In the genomic region with DNA sequence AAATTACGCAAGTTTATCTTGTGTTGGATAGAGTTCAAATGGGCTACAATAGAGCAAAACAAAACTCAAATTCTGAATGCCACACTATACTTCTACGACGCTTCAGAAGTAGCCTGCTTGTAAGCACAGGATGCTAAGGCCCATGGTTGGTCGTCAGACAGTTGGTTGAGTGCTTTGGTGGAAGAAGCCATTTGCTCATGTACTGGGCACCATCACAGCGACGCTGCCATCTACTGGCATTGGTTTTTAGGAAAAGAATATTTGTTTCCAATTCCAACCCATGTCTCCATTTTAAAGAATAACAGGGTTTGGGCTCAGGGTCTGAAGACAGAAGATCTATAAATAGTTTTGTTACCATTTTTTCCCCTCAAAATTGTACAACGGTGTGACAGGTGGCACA, we compare ENCODE assay signal across 11 mouse cellular contexts.
DNase-seq lines count a peak whose midpoint lies in the region; ATAC-seq and TF ChIP-seq lines count a peak whose summit lies in the region.
"Had no signal": no experiment of that assay in that cellular context is flagged by ENCODE, and none has a peak within 500 bp of the region (broad histone marks: within the 10 kb centered on the region; RNA-seq: fewer than 3 reads in every experiment).

No protein-coding gene starts in this region.

- DNase-seq in cerebellum, postnatal 10 days: peak; percentile 64 to 68
- no peak for DNase-seq in cerebellum, adult 8-10 months
- DNase-seq in hindbrain, postnatal 0 days (ENCODE audit: low spot score): peak; percentile 60
- no peak for DNase-seq in lung, adult 2 months
- no peak for DNase-seq in lung, postnatal 4 days
- peak; percentile 22 for DNase-seq in limb, embryonic 10.5 days (ENCODE audit: low spot score)
- no peak for DNase-seq in ovary, postnatal 36 days (ENCODE audit: low spot score)
- DNase-seq: lung, postnatal 14 days; spleen, adult 18-20 months; thymus, adult 18-20 months had no signal

- no peaks in the 10 kb centered on the region for H3K4me1 ChIP-seq in hindbrain, postnatal 0 days (ENCODE audit: insufficient read depth, low read length)
- H3K4me1 ChIP-seq in hindbrain, embryonic 13.5 days (replicated peaks): no peaks in the 10 kb centered on the region
- no peaks in the 10 kb centered on the region for H3K4me1 ChIP-seq in lung, adult 2 months (ENCODE audit: control insufficient read depth, insufficient read depth, low read length)
- peaks cover 5% of the 10 kb centered on the region for H3K4me1 ChIP-seq in limb, embryonic 10.5 days

- no peak for TF ChIP-seq POLR2A in lung, adult 2 months (IDR thresholded peaks at IDR 0.05; ENCODE audit: borderline replicate concordance, extremely low read depth, low read depth, low read length)

- no peak overlapping the region for H3K9ac ChIP-seq in hindbrain, postnatal 0 days (replicated peaks; ENCODE audit: low read length)
- H3K9ac ChIP-seq in hindbrain, embryonic 13.5 days: no peak overlapping the region

- no peak overlapping the region for H3K4me3 ChIP-seq in hindbrain, postnatal 0 days (ENCODE audit: low read length)
- H3K4me3 ChIP-seq in hindbrain, embryonic 13.5 days: no peak overlapping the region
- H3K4me3 ChIP-seq in lung, adult 2 months (replicated peaks; ENCODE audit: extremely low read depth, low read depth, low read length): no peak overlapping the region
- no peak overlapping the region for H3K4me3 ChIP-seq in limb, embryonic 10.5 days

- no peaks in the 10 kb centered on the region for H3K27me3 ChIP-seq in hindbrain, postnatal 0 days (ENCODE audit: insufficient read depth, low read length)
- H3K27me3 ChIP-seq in hindbrain, embryonic 13.5 days: peaks cover 3% of the 10 kb centered on the region; the same call in 1 of the 2 replicates
- H3K27me3 ChIP-seq in limb, embryonic 10.5 days (ENCODE audit: low read depth, poor library complexity, severe bottlenecking): no peaks in the 10 kb centered on the region

- 66% methylated on average over 7 of the region's 7 CpGs for WGBS in hindbrain, postnatal 0 days
- 68% methylated on average over 7 of the region's 7 CpGs for WGBS in hindbrain, embryonic 13.5 days
- 59% methylated on average over 7 of the region's 7 CpGs for WGBS in lung, adult 2 months
- 71% methylated on average over 7 of the region's 7 CpGs for WGBS in limb, embryonic 10.5 days

- H3K36me3 ChIP-seq in hindbrain, postnatal 0 days (ENCODE audit: insufficient read depth, low read length): no peaks in the 10 kb centered on the region
- no peaks in the 10 kb centered on the region for H3K36me3 ChIP-seq in hindbrain, embryonic 13.5 days
- H3K36me3 ChIP-seq in limb, embryonic 10.5 days: no peaks in the 10 kb centered on the region

- no peaks in the 10 kb centered on the region for H3K9me3 ChIP-seq in hindbrain, postnatal 0 days (ENCODE audit: low read length)
- H3K9me3 ChIP-seq in hindbrain, embryonic 13.5 days: no peaks in the 10 kb centered on the region
- H3K9me3 ChIP-seq in limb, embryonic 10.5 days (replicated peaks): no peaks in the 10 kb centered on the region

- no peak for ATAC-seq in hindbrain, postnatal 0 days
- no peak for ATAC-seq in hindbrain, embryonic 13.5 days (ENCODE audit: low FRiP score)

- H3K27ac ChIP-seq in hindbrain, postnatal 0 days: no peak overlapping the region
- no peak overlapping the region for H3K27ac ChIP-seq in hindbrain, embryonic 13.5 days
- no peak overlapping the region for H3K27ac ChIP-seq in limb, embryonic 10.5 days

- no peak overlapping the region for H3K4me2 ChIP-seq in hindbrain, postnatal 0 days (ENCODE audit: low read depth, low read length)
- H3K4me2 ChIP-seq in hindbrain, embryonic 13.5 days: no peak overlapping the region

- peak; percentile 60 for TF ChIP-seq CTCF in hindbrain, postnatal 0 days (IDR thresholded peaks at IDR 0.05; ENCODE audit: low read depth)
- 0 out of 2 replicates have a peak, but pooled peaks have one; percentile 15 for TF ChIP-seq CTCF in lung, adult 2 months (IDR thresholded peaks at IDR 0.05; ENCODE audit: insufficient read depth, low read length)

Comparison
In these comparisons a context has a peak if more than half of its experiments do, and no peak if none do; other contexts are left out.
1. DNase-seq: peak in cerebellum, postnatal 10 days (2 of 2), hindbrain, postnatal 0 days (single experiment) and limb, embryonic 10.5 days (single experiment); none in cerebellum, adult 8-10 months (single experiment), lung, adult 2 months (single experiment), lung, postnatal 4 days (0 of 2) and ovary, postnatal 36 days (single experiment).